Mouse (Mus musculus) cortical plate, adult 2 months (tissue): ENCODE measurements around the gene Tubb5.
A peak's percentile ranks its signal among the peaks of the same experiment; 100 is the strongest.

Source experiments
- CTCF ChIP-seq: fragments of 200-500 bp; IDR thresholded peaks from 2 replicates; pipeline ENCODE4 v1.5.1; 2011; ENCODE audit warnings: mild to moderate bottlenecking, control low read depth, low read length; ENCODE audit not compliant: insufficient read depth; ENCODE audit errors: extremely low read depth
- POLR2A ChIP-seq: fragments of 200-500 bp; IDR thresholded peaks from 2 replicates; pipeline ENCODE4 v1.6.1; 2011; ENCODE audit warnings: mild to moderate bottlenecking, low read length, control low read depth; ENCODE audit not compliant: insufficient read depth; ENCODE audit errors: extremely low read depth

GRCm38 (mm10) chr17:35836178-35836965 is 1.7 kb downstream of the Tubb5 start:
- TF ChIP-seq CTCF (peak; percentile 80), POLR2A (no peak)
